Mouse (Mus musculus): ENCODE data around the gene Ppp1r10. TPM values are rescaled to one million over a fixed set of nuclear protein-coding genes. Genes with fewer than 3 reads are reported as not detected.

The Ppp1r10 gene
- polyA plus RNA-seq (2015; fragmentation: Nextera tagmentation; extraction: Ambion mirVana), result 47.1 and 47.8 TPM in 2 replicates

- ATAC-seq (replicated peaks), result peak; percentile 93
- Histone ChIP-seq H3K4me2 (peak within 1 kb of the TSS; percentile 75), H3K27me3 (replicated peaks) (no peaks in the 10 kb centered on the region), H3K36me3 (replicated peaks) (0 out of 2 replicates have a peak, but pooled peaks cover 5% of the 10 kb centered on the region), H3K9ac (peak within 1 kb of the TSS; percentile 89), H3K4me3 (peak within 1 kb of the TSS; percentile 57), H3K9me3 (no peaks in the 10 kb centered on the region), H3K27ac (peak within 1 kb of the TSS; percentile 96), H3K4me1 (peaks cover 35% of the 10 kb centered on the region)
- WGBS, result under 1% methylated on average over 83 of the region's 83 CpGs
These were observed at the start of gene Ppp1r10, which contains the start of gene Mrps18b for GRCm38 (mm10) chr17:35916297-35917142. Ppp1r10 (plus strand) TSS chr17:35916434. Mrps18b (minus strand) TSS chr17:35916389.

GRCm38 (mm10) chr17:35866911-35867890, 49.0 kb upstream of the Ppp1r10 start:
- Histone ChIP-seq H3K9ac (peak overlapping the region; percentile 91), H3K4me1 (peaks cover 61% of the 10 kb centered on the region), H3K36me3 (replicated peaks) (0 out of 2 replicates have a peak, but pooled peaks cover 3% of the 10 kb centered on the region), H3K27me3 (replicated peaks) (no peaks in the 10 kb centered on the region), H3K9me3 (no peaks in the 10 kb centered on the region), H3K27ac (peak overlapping the region; percentile 98), H3K4me3 (peak overlapping the region; percentile 78), H3K4me2 (peak overlapping the region; percentile 97)
- no peak for ATAC-seq (replicated peaks)
- 6% methylated on average over 26 of the region's 26 CpGs for WGBS

- Histone ChIP-seq H3K4me1 (peaks cover 71% of the 10 kb centered on the region), H3K27ac (peak overlapping the region; percentile 53), H3K4me2 (peak overlapping the region; percentile 97), H3K4me3 (peak overlapping the region; percentile 78), H3K9me3 (no peaks in the 10 kb centered on the region), H3K27me3 (replicated peaks) (no peaks in the 10 kb centered on the region), H3K9ac (peak overlapping the region; percentile 61), H3K36me3 (replicated peaks) (0 out of 2 replicates have a peak, but pooled peaks cover 3% of the 10 kb centered on the region)
- ATAC-seq (replicated peaks), result no peak
- 32% methylated on average over 17 of the region's 17 CpGs for WGBS
These were observed 47.9 kb upstream of the Ppp1r10 start for GRCm38 (mm10) chr17:35868165-35868820.

- Histone ChIP-seq H3K27me3 (replicated peaks) (no peaks in the 10 kb centered on the region), H3K27ac (peak overlapping the region; percentile 53), H3K4me1 (peaks cover 77% of the 10 kb centered on the region), H3K9me3 (no peaks in the 10 kb centered on the region), H3K4me3 (peak overlapping the region; percentile 78), H3K9ac (peak overlapping the region; percentile 61), H3K4me2 (peak overlapping the region; percentile 97), H3K36me3 (replicated peaks) (0 out of 2 replicates have a peak, but pooled peaks cover 4% of the 10 kb centered on the region)
- no peak for ATAC-seq (replicated peaks)
- WGBS, result 2% methylated on average over 7 of the region's 7 CpGs
These were observed 47.3 kb upstream of the Ppp1r10 start for GRCm38 (mm10) chr17:35868961-35869345.

- Histone ChIP-seq H3K27me3 (replicated peaks) (no peaks in the 10 kb centered on the region), H3K36me3 (replicated peaks) (0 out of 2 replicates have a peak, but pooled peaks cover 8% of the 10 kb centered on the region), H3K4me1 (peaks cover 79% of the 10 kb centered on the region), H3K4me3 (peak overlapping the region; percentile 78), H3K27ac (peak overlapping the region; percentile 53), H3K4me2 (peak overlapping the region; percentile 97), H3K9me3 (no peaks in the 10 kb centered on the region), H3K9ac (peak overlapping the region; percentile 61)
- 3% methylated on average over 7 of the region's 7 CpGs for WGBS
- ATAC-seq (replicated peaks), result no peak
These were observed 46.7 kb upstream of the Ppp1r10 start for GRCm38 (mm10) chr17:35869346-35870067.

- Histone ChIP-seq H3K27ac (peak overlapping the region; percentile 53), H3K27me3 (replicated peaks) (no peaks in the 10 kb centered on the region), H3K36me3 (replicated peaks) (0 out of 2 replicates have a peak, but pooled peaks cover 13% of the 10 kb centered on the region), H3K9ac (peak overlapping the region; percentile 61; the same call in 1 of the 2 replicates), H3K4me1 (peaks cover 71% of the 10 kb centered on the region), H3K9me3 (no peaks in the 10 kb centered on the region), H3K4me3 (peak overlapping the region; percentile 78), H3K4me2 (peak overlapping the region; percentile 97)
- no peak for ATAC-seq (replicated peaks)
- 74% methylated on average over 9 of the region's 9 CpGs for whole genome bisulfite sequencing
These were observed 45.9 kb upstream of the Ppp1r10 start for GRCm38 (mm10) chr17:35870151-35870883.

GRCm38 (mm10) chr17:35870884-35871696, 45.1 kb upstream of the Ppp1r10 start:
- Histone ChIP-seq H3K9ac (no peak overlapping the region), H3K27me3 (replicated peaks) (no peaks in the 10 kb centered on the region), H3K27ac (no peak overlapping the region; the same call in 1 of the 2 replicates), H3K4me2 (peak overlapping the region; percentile 97), H3K4me1 (peaks cover 70% of the 10 kb centered on the region), H3K36me3 (replicated peaks) (peaks cover 13% of the 10 kb centered on the region; the same call in 1 of the 2 replicates), H3K9me3 (no peaks in the 10 kb centered on the region), H3K4me3 (peak overlapping the region; percentile 78)
- no peak for ATAC-seq (replicated peaks)
- WGBS, result 92% methylated on average over 8 of the region's 8 CpGs

GRCm38 (mm10) chr17:35873774-35874519, 42.3 kb upstream of the Ppp1r10 start:
- 31% methylated on average over 21 of the region's 21 CpGs for WGBS

GRCm38 (mm10) chr17:35874721-35875120, 41.5 kb upstream of the Ppp1r10 start:
- H3K9me3 ChIP-seq, result no peaks in the 10 kb centered on the region
- H3K27me3 ChIP-seq (replicated peaks), result no peaks in the 10 kb centered on the region
- H3K4me3 ChIP-seq, result no peak overlapping the region
- peaks cover 43% of the 10 kb centered on the region for H3K4me1 ChIP-seq
- no peak for ATAC-seq (replicated peaks)
- H3K27ac ChIP-seq, result no peak overlapping the region
- peaks cover 13% of the 10 kb centered on the region; the same call in 1 of the 2 replicates for H3K36me3 ChIP-seq (replicated peaks)
- 92% methylated on average over 6 of the region's 6 CpGs for WGBS
- H3K9ac ChIP-seq, result no peak overlapping the region
- no peak overlapping the region for H3K4me2 ChIP-seq

More at GRCm38 (mm10) chr17:35873774-35874519, 42.3 kb upstream of the Ppp1r10 start:
- Histone ChIP-seq H3K4me3 (no peak overlapping the region), H3K27me3 (replicated peaks) (no peaks in the 10 kb centered on the region), H3K27ac (0 out of 2 replicates have a peak overlapping the region, but pooled peaks have one; percentile 7), H3K4me2 (0 out of 2 replicates have a peak overlapping the region, but pooled peaks have one; percentile 15), H3K9me3 (no peaks in the 10 kb centered on the region), H3K9ac (no peak overlapping the region), H3K4me1 (peaks cover 50% of the 10 kb centered on the region), H3K36me3 (replicated peaks) (peaks cover 13% of the 10 kb centered on the region; the same call in 1 of the 2 replicates)
- no peak for ATAC-seq (replicated peaks)

Data from midbrain, embryonic 15.5 days (tissue).